Comparison of ENCODE assay signal across 9 mouse cellular contexts in the genomic region with DNA sequence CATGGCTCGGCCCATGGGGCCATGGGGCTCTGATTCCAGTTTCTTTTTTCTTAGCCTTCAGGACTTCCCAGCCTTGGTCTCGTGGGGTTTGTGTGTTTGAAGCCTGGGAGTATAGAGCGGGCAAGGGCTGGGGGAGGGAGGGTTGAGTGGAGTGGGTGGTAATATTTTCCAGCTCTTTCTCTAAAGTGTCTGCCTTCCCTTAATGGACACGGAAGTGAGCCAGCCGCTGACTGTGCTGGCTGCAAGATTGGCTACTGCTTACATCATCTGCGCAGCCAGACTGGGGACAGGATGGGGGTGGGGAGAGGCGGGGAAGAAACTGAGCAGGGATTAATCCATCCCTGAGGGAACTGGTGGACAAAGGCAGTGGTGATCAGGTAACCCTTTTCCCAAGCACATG. TPM values are rescaled to one million over a fixed set of nuclear protein-coding genes. Genes with fewer than 3 reads are reported as not detected.
DNase-seq lines count a peak whose midpoint lies in the region; ATAC-seq and TF ChIP-seq lines count a peak whose summit lies in the region.
"Had no signal": no experiment of that assay in that cellular context is flagged by ENCODE, and none has a peak within 500 bp of the region (broad histone marks: within the 10 kb centered on the region; RNA-seq: fewer than 3 reads in every experiment).

No protein-coding gene starts in this region.

- H3K9ac ChIP-seq in heart, embryonic 12.5 days: peak overlapping the region; percentile 51

- no peaks in the 10 kb centered on the region for H3K9me3 ChIP-seq in heart, embryonic 12.5 days (replicated peaks)
- H3K9me3 ChIP-seq in midbrain, embryonic 10.5 days (replicated peaks): no peaks in the 10 kb centered on the region

- H3K27me3 ChIP-seq in heart, embryonic 12.5 days (replicated peaks): no peaks in the 10 kb centered on the region
- H3K27me3 ChIP-seq in midbrain, embryonic 10.5 days (ENCODE audit: low read depth, poor library complexity, severe bottlenecking): no peaks in the 10 kb centered on the region

- H3K4me3 ChIP-seq in embryonic fibroblast, embryonic 13.5 days (ENCODE audit: insufficient read depth, low read length): no peak overlapping the region
- no peak overlapping the region for H3K4me3 ChIP-seq in heart, embryonic 12.5 days
- 0 out of 2 replicates have a peak overlapping the region, but pooled peaks have one; percentile 14 for H3K4me3 ChIP-seq in midbrain, embryonic 10.5 days

- ATAC-seq in heart, embryonic 12.5 days (ENCODE audit: insufficient number of reproducible peaks, low FRiP score): peak; percentile 84
- no peak for ATAC-seq in erythroblast, adult 5-6 weeks (replicated peaks; ENCODE audit: low FRiP score, poor library complexity, severe bottlenecking)

- peak overlapping the region; percentile 83 for H3K27ac ChIP-seq in embryonic fibroblast, embryonic 13.5 days (ENCODE audit: insufficient read depth, low read length)
- H3K27ac ChIP-seq in heart, embryonic 12.5 days (ENCODE audit: poor library complexity, severe bottlenecking): peak overlapping the region; percentile 90
- H3K27ac ChIP-seq in midbrain, embryonic 10.5 days (replicated peaks): peak overlapping the region; percentile 75

- no peaks in the 10 kb centered on the region for H3K36me3 ChIP-seq in heart, embryonic 12.5 days
- H3K36me3 ChIP-seq in midbrain, embryonic 10.5 days: no peaks in the 10 kb centered on the region

- TF ChIP-seq POLR2A in embryonic fibroblast, embryonic 13.5 days (IDR thresholded peaks at IDR 0.05; ENCODE audit: low read depth, low read length): no peak

- peak overlapping the region; percentile 49 for H3K4me2 ChIP-seq in heart, embryonic 12.5 days

- TF ChIP-seq CTCF in embryonic fibroblast, embryonic 13.5 days (IDR thresholded peaks at IDR 0.05; ENCODE audit: borderline replicate concordance, insufficient read depth, low read length): no peak

- H3K4me1 ChIP-seq in embryonic fibroblast, embryonic 13.5 days (ENCODE audit: control insufficient read depth, insufficient read depth, low read length): peaks cover 8% of the 10 kb centered on the region; the same call in 1 of the 2 replicates
- peaks cover 33% of the 10 kb centered on the region for H3K4me1 ChIP-seq in heart, embryonic 12.5 days (replicated peaks)
- peaks cover 16% of the 10 kb centered on the region for H3K4me1 ChIP-seq in midbrain, embryonic 10.5 days

- peak; percentile 75 to 78 for DNase-seq in cerebellum, postnatal 10 days
- no peak for DNase-seq in cerebellum, adult 18-20 months
- peak; percentile 26 to 32 for DNase-seq in layer of hippocampus, adult 8-10 months (ENCODE audit: low spot score in 2 of 2)
- peak; percentile 41 for DNase-seq in midbrain, embryonic 10.5 days (ENCODE audit: low spot score)
- no peak for DNase-seq in ovary, postnatal 36 days (ENCODE audit: low spot score)

- WGBS in heart, embryonic 12.5 days: 13% methylated on average over 7 of the region's 7 CpGs
- WGBS in midbrain, embryonic 10.5 days: 45% methylated on average over 7 of the region's 7 CpGs

RNA-seq across cellular contexts. Expression of a gene that starts 52.3 kb away (rescaled TPM):
- polyA plus RNA-seq in embryonic fibroblast, embryonic 13.5 days (2011; ENCODE audit: insufficient read length, low read depth, missing spikeins): not detected in 2 replicates
- polyA plus RNA-seq in heart, embryonic 12.5 days (2016; fragmentation: Nextera tagmentation; extraction: Ambion mirVana): not detected in 2 replicates
- total RNA-seq in layer of hippocampus, adult 8-10 months (2022): not detected
- not detected in 2 replicates for polyA plus RNA-seq in midbrain, embryonic 10.5 days (2016; fragmentation: Nextera tagmentation; extraction: Ambion mirVana)
- total RNA-seq in erythroblast, adult 5-6 weeks (2015; ENCODE audit: low replicate concordance): not detected in 2 replicates
- total RNA-seq in erythroblast, adult 5-6 weeks (2017; ENCODE audit: low replicate concordance): not detected in 2 replicates
- total RNA-seq: gastrocnemius, postnatal 4 days had no signal

Comparison
In these comparisons a context has a peak if more than half of its experiments do, and no peak if none do; other contexts are left out.
1. DNase-seq: peak in cerebellum, postnatal 10 days (2 of 2), layer of hippocampus, adult 8-10 months (2 of 2) and midbrain, embryonic 10.5 days (single experiment); none in cerebellum, adult 18-20 months (0 of 2) and ovary, postnatal 36 days (single experiment).
2. Peak in every context shown above with its lines, with median percentiles within 50 percentile points of each other: H3K27ac ChIP-seq.